Mouse (Mus musculus): ENCODE data around the gene Cdk14.

GRCm38 (mm10) chr5:4986181-4986580 lies 433.9 kb downstream of the Cdk14 start:
- TF ChIP-seq CTCF (conservative IDR thresholded peaks at IDR 0.05; ENCODE audit: insufficient read depth, insufficient read length, low read depth, low read length) (no peak), POLR2A (IDR thresholded peaks at IDR 0.05; ENCODE audit: low read depth, low read length) (no peak)

Data from kidney, adult 2 months (tissue).